Mouse (Mus musculus) retina, postnatal 7 days (tissue): ENCODE data around the gene Mthfd1.

Experiments
- DNase-seq: peaks from one replicate; pipeline ENCODE4 v3.0.0-alpha.2; 2012; ENCODE audit warnings: low read depth, low spot score

Gene Mthfd1

GRCm38 (mm10) chr12:76349680-76350220 is 94.7 kb downstream of the Mthfd1 start:
- DNase-seq, result no peak

- no peak for DNase-seq
These were observed 105.8 kb downstream of the Mthfd1 start for GRCm38 (mm10) chr12:76360868-76361267.

GRCm38 (mm10) chr12:76361405-76362302 is 106.6 kb downstream of the Mthfd1 start:
- DNase-seq, result no peak

GRCm38 (mm10) chr12:76362303-76362676 is 107.2 kb downstream of the Mthfd1 start:
- no peak for DNase-seq

- DNase-seq, result no peak
These were observed 111.2 kb downstream of the Mthfd1 start for GRCm38 (mm10) chr12:76366276-76366675.

- no peak for DNase-seq
These were observed 112.2 kb downstream of the Mthfd1 start for GRCm38 (mm10) chr12:76367096-76367995.

GRCm38 (mm10) chr12:76368201-76368789 is 113.2 kb downstream of the Mthfd1 start:
- DNase-seq, result no peak

- no peak for DNase-seq
These were observed 113.7 kb downstream of the Mthfd1 start for GRCm38 (mm10) chr12:76368790-76369205.
